Mouse (Mus musculus) spleen, adult 2 months (tissue): Measurements from ENCODE around the gene Amph.

ENCODE experiments used
- CTCF ChIP-seq: fragments of 200-500 bp; IDR thresholded peaks from 2 replicates; pipeline ENCODE4 v1.5.1; 2011; ENCODE audit warnings: mild to moderate bottlenecking, inconsistent platforms; ENCODE audit not compliant: insufficient read depth, insufficient read length, insufficient replicate concordance; ENCODE audit errors: extremely low read depth
- POLR2A ChIP-seq: fragments of 200-500 bp; IDR thresholded peaks from 2 replicates; pipeline ENCODE4 v1.6.1; 2011; ENCODE audit warnings: low read depth, low read length, inconsistent platforms

GRCm38 (mm10) chr13:19077427-19077826, 129.4 kb downstream of the Amph start:
- TF ChIP-seq CTCF (no peak), POLR2A (no peak)
